Mouse (Mus musculus): ENCODE data around the gene Prm1. TPM values are rescaled to one million over a fixed set of nuclear protein-coding genes. Genes with fewer than 3 reads are reported as not detected.
A peak's percentile ranks its signal among the peaks of the same experiment; 100 is the strongest.

Gene Prm1
- polyA plus RNA-seq, 1 experiment from 2014 or later, result not detected

DNA sequence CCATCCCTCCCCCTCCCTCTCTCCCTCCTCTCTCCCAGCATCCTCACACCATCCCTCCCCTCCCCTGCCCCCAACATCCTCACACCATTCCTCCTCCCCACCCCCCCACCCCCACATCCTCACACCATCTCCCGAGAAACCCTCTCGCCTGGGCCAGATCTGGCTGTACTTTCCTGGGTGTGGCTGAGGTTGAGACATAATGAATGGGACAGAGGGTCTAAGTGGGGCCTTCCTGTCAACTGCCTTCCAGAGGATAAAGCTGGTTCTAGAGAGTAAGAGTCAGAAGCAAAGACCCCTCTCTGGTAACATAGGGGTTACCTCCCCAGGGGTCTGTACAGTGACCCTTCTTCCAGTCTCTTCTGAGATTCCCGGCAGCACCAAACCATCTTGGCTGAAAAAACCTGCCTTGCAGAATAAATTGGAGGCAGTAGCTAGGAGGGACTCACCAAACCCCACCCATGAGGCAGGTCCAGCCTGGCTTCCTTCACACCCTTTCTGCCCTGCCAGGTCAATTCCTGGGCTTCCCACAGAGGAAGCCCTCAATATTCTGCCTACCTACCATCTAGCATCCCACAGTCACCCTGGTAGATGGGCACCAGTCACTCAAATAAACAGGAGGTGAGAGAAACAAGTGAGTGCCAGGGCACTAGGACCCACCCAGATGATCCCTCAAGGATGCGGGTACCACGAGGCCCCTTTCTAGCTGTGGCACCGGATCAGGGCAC, 41.9 kb downstream of the Prm1 start:
- Histone ChIP-seq H3K36me3 (ENCODE audit: inconsistent target) (no peaks in the 10 kb centered on the region), H3K27ac (no peak overlapping the region), H3K79me2 (ENCODE audit: inconsistent target) (no peaks in the 10 kb centered on the region), H3K4me3 (ENCODE audit: inconsistent target) (no peak overlapping the region)
- 83% methylated on average over 4 of the region's 6 CpGs for WGBS (ENCODE audit: missing documents)

DNA sequence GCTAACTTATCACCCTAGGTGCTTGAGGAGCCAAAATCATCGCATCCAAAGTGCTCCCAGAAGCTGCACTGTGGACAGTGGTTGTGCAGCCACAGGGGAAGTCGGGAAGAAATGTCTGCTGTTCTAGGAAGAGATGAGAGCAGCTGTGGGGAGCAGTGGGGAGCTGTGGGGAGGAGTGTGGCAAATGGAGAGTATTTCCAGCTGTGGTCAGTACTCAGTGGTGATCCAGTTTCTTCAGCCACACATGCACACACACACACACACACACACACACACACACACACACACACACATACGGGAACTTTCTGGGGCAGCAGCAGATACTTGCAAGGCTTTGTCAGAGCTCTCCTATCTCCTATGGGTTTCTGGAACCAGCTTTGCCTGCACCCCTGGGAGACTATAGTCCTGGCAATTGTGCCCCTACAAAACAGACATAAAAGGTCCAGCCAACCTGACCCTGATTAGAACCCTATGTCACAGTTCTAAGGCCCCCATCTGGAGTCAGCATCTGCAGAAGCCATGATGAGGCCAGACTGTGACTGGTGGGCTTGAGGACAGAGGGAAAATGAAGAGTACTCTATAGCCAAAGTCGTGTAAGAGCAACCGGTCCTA, 43.0 kb downstream of the Prm1 start:
- 89% methylated on average over 5 of the region's 5 CpGs for WGBS (ENCODE audit: missing documents)
- Histone ChIP-seq H3K79me2 (ENCODE audit: inconsistent target) (no peaks in the 10 kb centered on the region), H3K36me3 (ENCODE audit: inconsistent target) (no peaks in the 10 kb centered on the region), H3K27ac (no peak overlapping the region), H3K4me3 (ENCODE audit: inconsistent target) (no peak overlapping the region)

DNA sequence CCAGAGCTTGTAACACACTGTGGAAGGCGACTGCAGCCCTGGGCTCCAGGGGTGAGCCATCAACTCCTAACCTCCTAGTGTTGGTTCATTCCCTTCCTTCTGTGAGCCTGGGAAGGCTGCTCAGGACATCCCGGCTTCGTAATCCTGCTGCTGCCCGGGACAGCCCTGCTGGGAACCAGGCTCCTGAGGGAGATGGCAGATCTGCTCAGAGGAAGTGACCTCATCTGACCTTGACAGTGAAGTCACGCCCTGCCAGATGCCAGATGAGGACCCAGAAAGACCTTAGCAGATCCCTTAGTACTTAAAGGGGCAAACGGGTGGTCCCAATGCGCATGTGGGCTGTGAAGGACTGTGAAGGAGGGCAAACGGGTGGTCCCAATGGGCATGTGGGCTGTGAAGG, 44.5 kb downstream of the Prm1 start:
- Histone ChIP-seq H3K27ac (no peak overlapping the region), H3K4me3 (ENCODE audit: inconsistent target) (no peak overlapping the region), H3K36me3 (ENCODE audit: inconsistent target) (no peaks in the 10 kb centered on the region), H3K79me2 (ENCODE audit: inconsistent target) (no peaks in the 10 kb centered on the region)
- 87% methylated on average over 8 of the region's 8 CpGs for WGBS (ENCODE audit: missing documents)

DNA sequence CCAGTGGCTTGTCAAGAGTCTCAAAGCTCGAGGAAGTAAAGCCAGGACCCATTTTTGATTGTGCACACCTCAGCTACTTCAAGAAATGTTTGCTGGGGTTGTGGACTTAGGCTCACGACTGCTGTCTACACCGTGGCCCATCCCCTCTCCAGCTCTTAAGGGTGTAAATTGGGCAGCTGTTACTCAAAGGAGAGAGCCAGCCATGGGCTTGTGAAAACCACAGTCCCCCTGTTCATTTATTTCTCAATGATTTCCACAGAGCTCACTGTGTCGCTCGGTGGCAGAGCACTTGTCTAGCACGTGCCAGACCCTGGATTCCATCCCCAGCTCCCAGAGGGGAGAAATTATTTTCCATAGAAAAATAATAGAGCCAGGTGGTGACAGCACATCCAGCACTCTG, 49.5 kb downstream of the Prm1 start:
- Histone ChIP-seq H3K4me3 (ENCODE audit: inconsistent target) (no peak overlapping the region), H3K79me2 (ENCODE audit: inconsistent target) (no peaks in the 10 kb centered on the region), H3K27ac (no peak overlapping the region), H3K36me3 (ENCODE audit: inconsistent target) (no peaks in the 10 kb centered on the region)
- 71% methylated on average over 6 of the region's 6 CpGs for WGBS (ENCODE audit: missing documents)

DNA sequence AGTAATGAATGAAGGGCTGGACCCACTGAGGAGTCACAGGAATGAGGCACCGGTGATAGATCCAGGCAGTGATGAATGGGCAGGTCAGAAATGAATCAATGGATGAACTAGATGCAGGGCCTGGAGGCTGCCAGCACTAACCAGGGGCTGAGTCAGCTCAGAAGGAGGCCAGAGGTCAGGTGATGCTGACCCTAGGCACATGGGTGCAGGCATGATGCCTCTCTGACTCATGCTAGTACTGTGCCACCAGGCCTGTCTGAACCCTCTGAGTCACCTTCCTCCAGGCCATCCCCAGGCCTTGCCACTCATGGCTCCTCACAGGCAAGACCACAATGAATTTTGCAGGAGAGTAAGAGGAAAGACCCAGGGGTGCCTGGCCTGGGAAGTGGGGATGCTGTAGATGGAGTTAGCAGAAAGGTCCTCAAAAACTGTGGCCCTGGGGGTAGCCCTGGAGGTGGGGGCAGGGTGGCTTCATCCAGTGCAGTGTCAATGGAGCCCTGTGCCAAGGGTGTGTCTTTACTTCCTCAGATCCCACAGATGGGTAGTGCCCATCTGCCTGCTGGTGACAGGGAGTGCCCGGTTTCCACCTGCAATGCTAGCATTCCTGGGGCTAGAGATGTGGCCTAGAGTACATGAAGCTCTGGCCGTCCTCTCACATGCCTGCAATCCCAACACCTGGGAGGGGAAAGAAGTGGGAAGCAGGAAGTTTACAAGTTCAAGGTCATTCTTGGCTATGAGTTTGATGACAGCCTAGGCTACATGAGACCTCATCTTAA, 50.9 kb downstream of the Prm1 start:
- WGBS (ENCODE audit: missing documents), result 86% methylated on average over 3 of the region's 3 CpGs
- Histone ChIP-seq H3K36me3 (ENCODE audit: inconsistent target) (no peaks in the 10 kb centered on the region), H3K4me3 (ENCODE audit: inconsistent target) (no peak overlapping the region), H3K27ac (peak overlapping the region; percentile 89), H3K79me2 (ENCODE audit: inconsistent target) (no peaks in the 10 kb centered on the region)

DNA sequence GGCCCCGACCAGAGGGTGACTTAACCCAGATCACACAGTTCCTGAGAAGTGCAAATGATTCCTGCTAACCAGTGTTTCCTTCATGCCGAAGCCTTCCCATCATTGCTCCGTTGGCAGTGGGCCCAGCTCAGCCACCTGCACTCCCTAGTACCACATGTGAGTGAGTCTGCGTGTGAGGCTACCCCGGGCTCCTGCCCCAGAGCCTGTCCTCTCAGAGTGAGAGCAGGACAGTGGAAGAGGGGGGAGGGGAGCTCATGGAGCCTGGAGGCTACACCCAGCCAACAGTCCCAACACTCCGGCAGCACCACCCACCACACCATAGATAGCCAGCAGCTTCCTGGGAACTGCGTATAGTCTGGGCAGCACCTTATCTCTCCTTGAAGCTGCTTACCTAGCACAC, 55.8 kb downstream of the Prm1 start:
- Histone ChIP-seq H3K4me3 (ENCODE audit: inconsistent target) (no peak overlapping the region), H3K27ac (no peak overlapping the region), H3K79me2 (ENCODE audit: inconsistent target) (no peaks in the 10 kb centered on the region), H3K36me3 (ENCODE audit: inconsistent target) (no peaks in the 10 kb centered on the region)
- WGBS (ENCODE audit: missing documents), result 93% methylated on average over 7 of the region's 7 CpGs

DNA sequence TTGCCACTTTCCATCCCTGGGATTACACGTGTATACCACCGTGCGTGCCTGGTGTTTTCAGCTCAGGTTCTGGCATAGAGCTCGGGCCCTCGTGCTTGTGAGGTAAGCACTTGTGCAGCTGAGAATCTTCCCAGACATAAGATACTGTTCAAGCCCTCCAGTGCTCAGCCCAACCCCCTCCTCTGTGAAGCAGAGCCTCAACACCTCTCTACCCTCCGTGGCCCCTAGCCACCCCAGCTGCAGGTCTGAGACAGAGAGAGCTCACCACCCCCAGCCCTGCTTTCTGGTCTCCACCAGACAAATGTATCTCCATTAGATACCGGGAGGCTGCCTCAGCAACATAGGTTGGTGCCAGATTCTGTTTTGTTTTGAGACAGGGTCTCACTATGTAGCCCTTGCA, 56.4 kb downstream of the Prm1 start:
- H3K36me3 ChIP-seq (ENCODE audit: inconsistent target), result no peaks in the 10 kb centered on the region
- WGBS (ENCODE audit: missing documents), result 97% methylated on average over 7 of the region's 7 CpGs
- H3K4me3 ChIP-seq (ENCODE audit: inconsistent target), result no peak overlapping the region
- no peaks in the 10 kb centered on the region for H3K79me2 ChIP-seq (ENCODE audit: inconsistent target)
- no peak overlapping the region for H3K27ac ChIP-seq

Other genes starting within 250 kb of the Prm1 start
- gene Socs1, start 20.3 kb downstream of the Prm1 start, polyA plus RNA-seq (2018), result 0.24 to 3.4 TPM (median 1.6 TPM) in 3 replicates
- not detected in 3 replicates for gene Tnp2, start 17.2 kb downstream of the Prm1 start, polyA plus RNA-seq (2018)
- gene Prm3, start 14.9 kb downstream of the Prm1 start, polyA plus RNA-seq (2018), result not detected in 3 replicates
- gene Prm2, start 9.7 kb downstream of the Prm1 start, polyA plus RNA-seq (2018), result not detected in 3 replicates
- not detected in 3 replicates for gene Gm11172, start 7.1 kb upstream of the Prm1 start, polyA plus RNA-seq (2018)
- 0.06 to 1.1 TPM in 2 of 3 replicates, not detected in the other for gene Rmi2, start 29.2 kb upstream of the Prm1 start, polyA plus RNA-seq (2018)

Data from macrophage (primary cell).